Comparison of ENCODE assay signal across 8 mouse cellular contexts in genomic region chr8:71725122-71725924, GRCm38 (mm10). TPM values are rescaled to one million over a fixed set of nuclear protein-coding genes. Genes with fewer than 3 reads are reported as not detected.
DNase-seq lines count a peak whose midpoint lies in the region; ATAC-seq and TF ChIP-seq lines count a peak whose summit lies in the region.

TSS of gene Fcho1 (minus strand) at chr8:71725716.

- ATAC-seq in forebrain, embryonic 15.5 days (replicated peaks): peak; percentile 85
- ATAC-seq in hindbrain, embryonic 12.5 days (ENCODE audit: low FRiP score): peak; percentile 85
- peak; percentile 93 for ATAC-seq in lung, postnatal 0 days

- peaks cover 51% of the 10 kb centered on the region for H3K4me1 ChIP-seq in forebrain, embryonic 15.5 days
- H3K4me1 ChIP-seq in hindbrain, embryonic 12.5 days: peaks cover 54% of the 10 kb centered on the region
- H3K4me1 ChIP-seq in lung, postnatal 0 days (ENCODE audit: insufficient read depth, low read depth, low read length): 0 out of 2 replicates have a peak, but pooled peaks cover 4% of the 10 kb centered on the region

- TF ChIP-seq CTCF in lung, postnatal 0 days (IDR thresholded peaks at IDR 0.05): no peak

- H3K9me3 ChIP-seq in forebrain, embryonic 15.5 days: no peaks in the 10 kb centered on the region
- no peaks in the 10 kb centered on the region for H3K9me3 ChIP-seq in hindbrain, embryonic 12.5 days (replicated peaks)
- H3K9me3 ChIP-seq in lung, postnatal 0 days (ENCODE audit: low read length): no peaks in the 10 kb centered on the region

- H3K36me3 ChIP-seq in forebrain, embryonic 15.5 days: no peaks in the 10 kb centered on the region
- no peaks in the 10 kb centered on the region for H3K36me3 ChIP-seq in hindbrain, embryonic 12.5 days
- no peaks in the 10 kb centered on the region for H3K36me3 ChIP-seq in lung, postnatal 0 days (ENCODE audit: insufficient read depth, low read length)

- no peaks in the 10 kb centered on the region for H3K27me3 ChIP-seq in forebrain, embryonic 15.5 days
- peaks cover 23% of the 10 kb centered on the region for H3K27me3 ChIP-seq in hindbrain, embryonic 12.5 days
- no peaks in the 10 kb centered on the region for H3K27me3 ChIP-seq in lung, postnatal 0 days (replicated peaks; ENCODE audit: insufficient read depth, low read length)

- peak within 1 kb of the TSS; percentile 19; the same call in 1 of the 2 replicates for H3K27ac ChIP-seq in forebrain, embryonic 15.5 days (replicated peaks)
- H3K27ac ChIP-seq in hindbrain, embryonic 12.5 days: peak within 1 kb of the TSS; percentile 35; the same call in 1 of the 2 replicates
- H3K27ac ChIP-seq in lung, postnatal 0 days (ENCODE audit: low read length): no peak within 1 kb of the TSS

- H3K4me3 ChIP-seq in forebrain, embryonic 15.5 days: peak within 1 kb of the TSS; percentile 80
- peak within 1 kb of the TSS; percentile 81 for H3K4me3 ChIP-seq in hindbrain, embryonic 12.5 days
- peak within 1 kb of the TSS; percentile 44 for H3K4me3 ChIP-seq in lung, postnatal 0 days (ENCODE audit: low read depth, low read length)

- peak within 1 kb of the TSS; percentile 78 for H3K4me2 ChIP-seq in forebrain, embryonic 15.5 days (replicated peaks)
- peak within 1 kb of the TSS; percentile 83 for H3K4me2 ChIP-seq in hindbrain, embryonic 12.5 days (replicated peaks)
- peak within 1 kb of the TSS; percentile 69 for H3K4me2 ChIP-seq in lung, postnatal 0 days (replicated peaks; ENCODE audit: low read depth, low read length)

- DNase-seq in MN1 (ENCODE audit: low spot score): peak; percentile 93
- DNase-seq in cerebellum, adult 18-20 months: peak; percentile 91
- peak; percentile 78 to 82 for DNase-seq in layer of hippocampus, postnatal 10 days (ENCODE audit: low spot score in 2 of 2)
- peak; percentile 90 for DNase-seq in lung, postnatal 0 days (ENCODE audit: low spot score)
- peak; percentile 78 for DNase-seq in ovary, postnatal 36 days (ENCODE audit: low spot score)
- peak; percentile 95 for DNase-seq in thymus, postnatal 14 days

- under 1% methylated on average over 51 of the region's 54 CpGs for WGBS in forebrain, embryonic 15.5 days
- WGBS in hindbrain, embryonic 12.5 days: 1% methylated on average over 52 of the region's 54 CpGs
- WGBS in lung, postnatal 0 days: 4% methylated on average over 37 of the region's 54 CpGs

- TF ChIP-seq EP300 in lung, postnatal 0 days (IDR thresholded peaks at IDR 0.05): no peak

- peak within 1 kb of the TSS; percentile 79 for H3K9ac ChIP-seq in forebrain, embryonic 15.5 days (replicated peaks)
- peak within 1 kb of the TSS; percentile 89 for H3K9ac ChIP-seq in hindbrain, embryonic 12.5 days
- no peak within 1 kb of the TSS for H3K9ac ChIP-seq in lung, postnatal 0 days (replicated peaks; ENCODE audit: low read depth)

RNA-seq across cellular contexts. Expression of gene Fcho1, which starts in this region (rescaled TPM):
- polyA plus RNA-seq in forebrain, embryonic 15.5 days (2015; fragmentation: Nextera tagmentation; extraction: Ambion mirVana): 70.9 and 71.7 TPM in 2 replicates
- 38.4 and 39.4 TPM in 2 replicates for polyA plus RNA-seq in hindbrain, embryonic 12.5 days (2016; fragmentation: Nextera tagmentation; extraction: Ambion mirVana)
- 100 to 1,000 TPM; 111 to 119 TPM for total RNA-seq in layer of hippocampus, postnatal 10 days (2021)
- polyA plus RNA-seq in lung, postnatal 0 days (2015; fragmentation: Nextera tagmentation; extraction: Ambion mirVana): 1.4 and 1.8 TPM in 2 replicates

Comparison
In these comparisons a context has a peak if more than half of its experiments do, and no peak if none do; other contexts are left out.
1. RNA of gene Fcho1 (polyA plus RNA-seq): 70.9 to 71.7 TPM in forebrain, embryonic 15.5 days and 38.4 to 39.4 TPM in hindbrain, embryonic 12.5 days; 1.4 to 1.8 TPM in lung, postnatal 0 days; every median in the first group is over 10 times any median in the second.
2. Peak in every context shown above with its lines, with median percentiles within 50 percentile points of each other: DNase-seq, ATAC-seq, H3K4me2 ChIP-seq and H3K4me3 ChIP-seq.